Mouse (Mus musculus) forebrain, embryonic 11.5 days (tissue): ENCODE results near the gene Olfr1202. TPM values are rescaled to one million over a fixed set of nuclear protein-coding genes. Genes with fewer than 3 reads are reported as not detected.

Source experiments
- polyA plus RNA-seq: library from polyadenylated mRNA; unstranded; fragments of >200 nt; fragmentation: Nextera tagmentation; extraction: Ambion mirVana; gene quantifications from 2 replicates; pipeline ENCODE4 v1.2.1, GENCODE M21; 2014

The Olfr1202 gene
- polyA plus RNA-seq, 1 experiment from 2014 or later: not detected

Other genes starting within 250 kb of the Olfr1202 start
- gene Olfr1189, start 228.0 kb upstream of the Olfr1202 start, polyA plus RNA-seq: not detected in 2 replicates
- gene Olfr1191-ps1, start 174.0 kb upstream of the Olfr1202 start, polyA plus RNA-seq: not detected in 2 replicates
- gene Olfr1192-ps1, start 166.0 kb upstream of the Olfr1202 start, polyA plus RNA-seq: not detected in 2 replicates
- not detected in 2 replicates for gene Olfr1193, start 138.9 kb upstream of the Olfr1202 start, polyA plus RNA-seq
- not detected in 2 replicates for gene Olfr1195, start 125.3 kb upstream of the Olfr1202 start, polyA plus RNA-seq
- gene Olfr1196, start 109.9 kb upstream of the Olfr1202 start, polyA plus RNA-seq: not detected in 2 replicates
- not detected in 2 replicates for gene Olfr1197, start 82.1 kb upstream of the Olfr1202 start, polyA plus RNA-seq
- not detected in 2 replicates for gene Olfr1198, start 63.1 kb upstream of the Olfr1202 start, polyA plus RNA-seq
- not detected in 2 replicates for gene Olfr1199, start 54.0 kb upstream of the Olfr1202 start, polyA plus RNA-seq
- gene Olfr1200, start 44.0 kb upstream of the Olfr1202 start, polyA plus RNA-seq: not detected in 2 replicates
- not detected in 2 replicates for gene Olfr1201, start 21.5 kb upstream of the Olfr1202 start, polyA plus RNA-seq
- not detected in 2 replicates for gene Olfr1205, start 15.2 kb downstream of the Olfr1202 start, polyA plus RNA-seq
- gene Olfr1204, start 34.8 kb downstream of the Olfr1202 start, polyA plus RNA-seq: not detected in 2 replicates
- gene Olfr1206, start 48.7 kb downstream of the Olfr1202 start, polyA plus RNA-seq: not detected in 2 replicates
- gene Olfr1208, start 87.8 kb downstream of the Olfr1202 start, polyA plus RNA-seq: not detected in 2 replicates
- gene Olfr1209, start 100.7 kb downstream of the Olfr1202 start, polyA plus RNA-seq: not detected in 2 replicates
- gene Olfr1211, start 123.6 kb downstream of the Olfr1202 start, polyA plus RNA-seq: not detected in 2 replicates
- gene Olfr1212, start 139.5 kb downstream of the Olfr1202 start, polyA plus RNA-seq: not detected in 2 replicates
- gene Gm13762, start 165.8 kb downstream of the Olfr1202 start, polyA plus RNA-seq: not detected in 2 replicates
- not detected in 2 replicates for gene Olfr1214, start 178.2 kb downstream of the Olfr1202 start, polyA plus RNA-seq
- gene Olfr1215, start 192.5 kb downstream of the Olfr1202 start, polyA plus RNA-seq: not detected in 2 replicates
- gene Olfr1216, start 203.8 kb downstream of the Olfr1202 start, polyA plus RNA-seq: not detected in 2 replicates
- not detected in 2 replicates for gene Olfr1217, start 217.6 kb downstream of the Olfr1202 start, polyA plus RNA-seq
- not detected in 2 replicates for gene Olfr1218, start 246.7 kb downstream of the Olfr1202 start, polyA plus RNA-seq